Comparison of ENCODE assay signal across 32 mouse cellular contexts in genomic region chr10:71140281-71140845, GRCm38 (mm10). TPM values are rescaled to one million over a fixed set of nuclear protein-coding genes. Genes with fewer than 3 reads are reported as not detected.
DNase-seq lines count a peak whose midpoint lies in the region; ATAC-seq and TF ChIP-seq lines count a peak whose summit lies in the region.
"Had no signal": no experiment of that assay in that cellular context is flagged by ENCODE, and none has a peak within 500 bp of the region (broad histone marks: within the 10 kb centered on the region; RNA-seq: fewer than 3 reads in every experiment).

No protein-coding gene starts in this region.

- H3K4me2 ChIP-seq in kidney, embryonic 16.5 days (replicated peaks; ENCODE audit: low read depth, low read length), result no peak overlapping the region
- H3K4me2 ChIP-seq in stomach, embryonic 15.5 days, result no peak overlapping the region
- no peak overlapping the region for H3K4me2 ChIP-seq in stomach, postnatal 0 days (replicated peaks; ENCODE audit: low read depth)
- no peak overlapping the region for H3K4me2 ChIP-seq in embryonic facial prominence, embryonic 15.5 days (replicated peaks)
- 0 out of 2 replicates have a peak overlapping the region, but pooled peaks have one; percentile 7 for H3K4me2 ChIP-seq in limb, embryonic 15.5 days
- H3K4me2 ChIP-seq: forebrain, embryonic 13.5 days; heart, embryonic 13.5 days; hindbrain, embryonic 15.5 days; midbrain, embryonic 15.5 days; neural tube, embryonic 15.5 days had no signal

- no peak for ATAC-seq in kidney, embryonic 16.5 days (ENCODE audit: low FRiP score, low TSS enrichment)
- no peak for ATAC-seq in stomach, embryonic 15.5 days (ENCODE audit: insufficient read depth, low FRiP score, low read depth)
- ATAC-seq in stomach, postnatal 0 days (ENCODE audit: low FRiP score, low TSS enrichment), result no peak
- ATAC-seq in embryonic facial prominence, embryonic 15.5 days (ENCODE audit: insufficient number of reproducible peaks, low FRiP score, low TSS enrichment, low read depth), result no peak
- peak; percentile 49; the same call in 1 of the 2 replicates for ATAC-seq in limb, embryonic 15.5 days (ENCODE audit: insufficient number of reproducible peaks, low FRiP score, low TSS enrichment, low read depth)
- no peak for ATAC-seq in cerebellum, adult (ENCODE audit: insufficient number of reproducible peaks, low FRiP score, low TSS enrichment)
- ATAC-seq: activated CD4-positive, CD25-positive, alpha-beta regulatory T cell, adult 4 months; forebrain, embryonic 13.5 days; inflammation-experienced regulatory T-cells, adult 6 months; midbrain, embryonic 15.5 days had no signal

- no peak for TF ChIP-seq EP300 in stomach, postnatal 0 days (optimal IDR thresholded peaks at IDR 0.05)

- no peak for TF ChIP-seq CTCF in stomach, postnatal 0 days (IDR thresholded peaks at IDR 0.05; ENCODE audit: low read depth)

- 0 out of 2 replicates have a peak overlapping the region, but pooled peaks have one; percentile 45 for H3K27ac ChIP-seq in kidney, embryonic 16.5 days (ENCODE audit: low read length)
- 0 out of 2 replicates have a peak overlapping the region, but pooled peaks have one; percentile 35 for H3K27ac ChIP-seq in stomach, embryonic 15.5 days
- H3K27ac ChIP-seq in stomach, postnatal 0 days (replicated peaks), result no peak overlapping the region
- H3K27ac ChIP-seq in embryonic facial prominence, embryonic 15.5 days (replicated peaks), result peak overlapping the region; percentile 79
- H3K27ac ChIP-seq in limb, embryonic 15.5 days, result peak overlapping the region; percentile 78
- H3K27ac ChIP-seq: forebrain, embryonic 13.5 days; heart, adult 2 months; heart, embryonic 13.5 days; hindbrain, embryonic 10.5 days; hindbrain, embryonic 15.5 days; liver, embryonic 14.5 days; midbrain, embryonic 10.5 days; midbrain, embryonic 15.5 days; neural tube, embryonic 15.5 days had no signal

- no peak overlapping the region for H3K4me3 ChIP-seq in kidney, embryonic 16.5 days (ENCODE audit: low read length)
- no peak overlapping the region for H3K4me3 ChIP-seq in stomach, embryonic 15.5 days (replicated peaks)
- H3K4me3 ChIP-seq in stomach, postnatal 0 days (ENCODE audit: low read depth, low read length), result no peak overlapping the region
- H3K4me3 ChIP-seq in embryonic facial prominence, embryonic 15.5 days (replicated peaks), result no peak overlapping the region
- H3K4me3 ChIP-seq in limb, embryonic 15.5 days, result no peak overlapping the region
- H3K4me3 ChIP-seq: forebrain, embryonic 13.5 days; heart, adult 2 months; heart, embryonic 13.5 days; hindbrain, embryonic 10.5 days; hindbrain, embryonic 15.5 days; midbrain, embryonic 10.5 days; midbrain, embryonic 15.5 days; neural tube, embryonic 15.5 days had no signal

- peaks cover 22% of the 10 kb centered on the region for H3K4me1 ChIP-seq in kidney, embryonic 16.5 days (ENCODE audit: insufficient read depth, low read length)
- no peaks in the 10 kb centered on the region; the same call in 1 of the 2 replicates for H3K4me1 ChIP-seq in stomach, embryonic 15.5 days
- no peaks in the 10 kb centered on the region for H3K4me1 ChIP-seq in stomach, postnatal 0 days (replicated peaks; ENCODE audit: control insufficient read depth, insufficient read depth)
- peaks cover 40% of the 10 kb centered on the region for H3K4me1 ChIP-seq in embryonic facial prominence, embryonic 15.5 days
- peaks cover 38% of the 10 kb centered on the region for H3K4me1 ChIP-seq in limb, embryonic 15.5 days
- H3K4me1 ChIP-seq: forebrain, embryonic 13.5 days; midbrain, embryonic 15.5 days had no signal

- no peaks in the 10 kb centered on the region; the same call in 1 of the 2 replicates for H3K9me3 ChIP-seq in kidney, embryonic 16.5 days (ENCODE audit: low read length)
- no peaks in the 10 kb centered on the region for H3K9me3 ChIP-seq in stomach, embryonic 15.5 days
- H3K9me3 ChIP-seq in stomach, postnatal 0 days (ENCODE audit: control insufficient read depth, low read length), result no peaks in the 10 kb centered on the region
- H3K9me3 ChIP-seq in embryonic facial prominence, embryonic 15.5 days (replicated peaks), result no peaks in the 10 kb centered on the region
- no peaks in the 10 kb centered on the region; the same call in 1 of the 2 replicates for H3K9me3 ChIP-seq in limb, embryonic 15.5 days
- H3K9me3 ChIP-seq: hindbrain, embryonic 15.5 days; midbrain, embryonic 10.5 days had no signal

- no peak overlapping the region for H3K9ac ChIP-seq in kidney, embryonic 16.5 days (replicated peaks; ENCODE audit: low read length)
- no peak overlapping the region for H3K9ac ChIP-seq in stomach, embryonic 15.5 days
- H3K9ac ChIP-seq in stomach, postnatal 0 days (ENCODE audit: low read length), result no peak overlapping the region
- no peak overlapping the region for H3K9ac ChIP-seq in embryonic facial prominence, embryonic 15.5 days
- no peak overlapping the region for H3K9ac ChIP-seq in limb, embryonic 15.5 days
- H3K9ac ChIP-seq: forebrain, embryonic 13.5 days; heart, embryonic 13.5 days; hindbrain, embryonic 15.5 days; liver, embryonic 14.5 days; midbrain, embryonic 15.5 days; neural tube, embryonic 15.5 days had no signal

- H3K27me3 ChIP-seq in kidney, embryonic 16.5 days (ENCODE audit: insufficient read depth, low read length), result no peaks in the 10 kb centered on the region
- H3K27me3 ChIP-seq in stomach, embryonic 15.5 days (replicated peaks), result no peaks in the 10 kb centered on the region
- no peaks in the 10 kb centered on the region for H3K27me3 ChIP-seq in stomach, postnatal 0 days (ENCODE audit: control insufficient read depth, insufficient read depth, low read length)
- no peaks in the 10 kb centered on the region for H3K27me3 ChIP-seq in embryonic facial prominence, embryonic 15.5 days
- no peaks in the 10 kb centered on the region for H3K27me3 ChIP-seq in limb, embryonic 15.5 days
- H3K27me3 ChIP-seq: forebrain, embryonic 13.5 days; heart, embryonic 13.5 days; hindbrain, embryonic 15.5 days; midbrain, embryonic 15.5 days; neural tube, embryonic 15.5 days had no signal

- 85% methylated on average over 6 of the region's 6 CpGs for WGBS in kidney, embryonic 16.5 days
- 77% methylated on average over 6 of the region's 6 CpGs for WGBS in stomach, embryonic 15.5 days
- WGBS in stomach, postnatal 0 days, result 78% methylated on average over 6 of the region's 6 CpGs
- 44% methylated on average over 6 of the region's 6 CpGs for WGBS in embryonic facial prominence, embryonic 15.5 days
- whole genome bisulfite sequencing in limb, embryonic 15.5 days, result 51% methylated on average over 6 of the region's 6 CpGs

- DNase-seq in kidney, adult 11 months, result no peak
- no peak for DNase-seq in stomach, postnatal 0 days (ENCODE audit: low spot score)
- DNase-seq in spleen, postnatal 14 days (ENCODE audit: low spot score in 2 of 2), result no peak
- DNase-seq: adrenal gland, adult 2 months; adrenal gland, postnatal 36 days; B cell, adult 2 months; cerebellum, adult 2 months; cerebellum, postnatal 14 days; gastrocnemius, postnatal 25 days; heart, adult 2 months; heart, postnatal 14 days; kidney, adult 18-20 months; liver; lung, adult 2 months; lung, postnatal 14 days; right cerebral cortex, postnatal 25 days; thymus, postnatal 14 days had no signal

- no peaks in the 10 kb centered on the region for H3K36me3 ChIP-seq in kidney, embryonic 16.5 days (ENCODE audit: insufficient read depth, low read length)
- H3K36me3 ChIP-seq in stomach, embryonic 15.5 days, result no peaks in the 10 kb centered on the region
- H3K36me3 ChIP-seq in stomach, postnatal 0 days (ENCODE audit: control insufficient read depth, insufficient read depth, low read length), result no peaks in the 10 kb centered on the region
- H3K36me3 ChIP-seq in embryonic facial prominence, embryonic 15.5 days, result no peaks in the 10 kb centered on the region
- no peaks in the 10 kb centered on the region for H3K36me3 ChIP-seq in limb, embryonic 15.5 days
- H3K36me3 ChIP-seq: hindbrain, embryonic 10.5 days; hindbrain, embryonic 15.5 days; midbrain, embryonic 10.5 days; midbrain, embryonic 15.5 days; neural tube, embryonic 15.5 days had no signal

RNA-seq across cellular contexts. Expression of gene Bicc1, which starts 19.1 kb away (rescaled TPM):
- 44.7 and 48.0 TPM in 2 replicates for polyA plus RNA-seq in kidney, embryonic 16.5 days (2015; fragmentation: Nextera tagmentation; extraction: Ambion mirVana)
- 23.1 and 26.9 TPM in 2 replicates for polyA plus RNA-seq in stomach, embryonic 15.5 days (2015; fragmentation: Nextera tagmentation; extraction: Ambion mirVana)
- 9.6 and 9.8 TPM in 2 replicates for polyA plus RNA-seq in stomach, postnatal 0 days (2015; fragmentation: Nextera tagmentation; extraction: Ambion mirVana)
- polyA plus RNA-seq in embryonic facial prominence, embryonic 15.5 days (2015; fragmentation: Nextera tagmentation; extraction: Ambion mirVana), result 37.5 and 40.8 TPM in 2 replicates
- polyA plus RNA-seq in limb, embryonic 15.5 days (2015; fragmentation: Nextera tagmentation; extraction: Ambion mirVana), result 42.5 and 43.2 TPM in 2 replicates
